Mouse (Mus musculus): Measurements from ENCODE around the gene Gsg1l2.

Gsg1l2 gene

GRCm38 (mm10) chr11:67774379-67774778 is at the start of gene Gsg1l2:
Gene Gsg1l2, plus strand, starts transcription at chr11:67774608.
- DNase-seq (ENCODE audit: extremely low read depth, insufficient read length, low spot score), result no peak

- no peak for DNase-seq (ENCODE audit: extremely low read depth, insufficient read length, low spot score)
Observed at GRCm38 (mm10) chr11:67727095-67727494, 47.3 kb upstream of the Gsg1l2 start.

DNA sequence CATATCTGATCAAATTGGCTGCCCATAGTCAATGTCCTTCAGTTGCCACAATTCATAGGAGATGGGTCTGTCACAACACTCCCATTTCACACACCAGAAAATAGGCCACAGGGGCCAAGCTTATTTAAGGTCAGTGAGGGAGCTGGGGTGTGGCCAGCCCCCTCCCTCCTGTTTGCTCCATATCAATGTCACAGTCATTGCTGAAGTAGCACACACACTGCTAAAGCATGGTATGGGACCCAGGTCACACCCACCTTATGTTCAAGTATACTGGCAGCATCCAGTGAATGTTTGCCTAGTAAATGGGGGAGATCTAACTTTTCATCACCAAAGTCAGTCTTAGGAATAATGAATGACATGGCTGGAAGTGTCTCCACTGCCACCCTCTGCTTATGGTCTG is 45.7 kb upstream of the Gsg1l2 start:
- no peak for DNase-seq (ENCODE audit: extremely low read depth, insufficient read length, low spot score)

DNA sequence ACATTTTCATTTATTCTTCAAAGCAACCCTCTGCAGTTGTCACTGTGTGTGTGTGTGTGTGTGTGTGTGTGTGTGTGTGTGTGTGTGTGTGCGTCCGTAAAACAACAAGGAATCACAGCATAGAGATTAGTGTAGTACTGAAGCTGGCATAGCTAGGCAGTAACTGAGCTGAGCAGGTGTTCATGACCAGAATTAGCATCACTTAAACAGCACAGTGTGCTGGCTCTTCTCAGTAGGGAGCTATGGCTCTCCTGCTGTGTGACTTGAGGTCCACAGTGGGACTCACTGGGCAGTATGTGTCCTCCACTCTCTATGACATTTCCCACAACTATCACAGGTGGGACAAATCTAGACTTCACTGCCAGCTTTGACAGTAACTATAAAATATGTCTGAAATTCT is 43.4 kb upstream of the Gsg1l2 start:
- DNase-seq (ENCODE audit: extremely low read depth, insufficient read length, low spot score), result no peak

DNA sequence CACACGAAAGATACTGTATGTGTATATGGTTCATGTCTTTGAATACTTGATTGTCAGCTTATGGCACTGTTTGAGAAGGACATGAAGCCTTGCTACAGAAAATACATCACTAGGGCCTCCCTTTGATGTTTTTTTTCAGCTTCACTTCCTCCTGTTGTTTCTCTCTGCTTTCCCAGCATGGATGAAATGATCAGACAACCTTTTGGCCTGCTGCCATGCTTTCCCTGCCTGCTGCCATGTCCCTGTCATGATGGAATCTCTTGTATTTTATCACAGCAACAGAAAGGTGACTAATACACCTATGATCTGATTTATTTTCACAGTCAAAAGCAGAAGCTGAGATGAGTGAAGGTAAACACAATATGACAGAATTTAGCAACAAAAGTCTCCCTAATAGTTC is 40.7 kb upstream of the Gsg1l2 start:
- no peak for DNase-seq (ENCODE audit: extremely low read depth, insufficient read length, low spot score)

GRCm38 (mm10) chr11:67734597-67734996 is 39.8 kb upstream of the Gsg1l2 start:
- DNase-seq (ENCODE audit: extremely low read depth, insufficient read length, low spot score), result no peak

DNA sequence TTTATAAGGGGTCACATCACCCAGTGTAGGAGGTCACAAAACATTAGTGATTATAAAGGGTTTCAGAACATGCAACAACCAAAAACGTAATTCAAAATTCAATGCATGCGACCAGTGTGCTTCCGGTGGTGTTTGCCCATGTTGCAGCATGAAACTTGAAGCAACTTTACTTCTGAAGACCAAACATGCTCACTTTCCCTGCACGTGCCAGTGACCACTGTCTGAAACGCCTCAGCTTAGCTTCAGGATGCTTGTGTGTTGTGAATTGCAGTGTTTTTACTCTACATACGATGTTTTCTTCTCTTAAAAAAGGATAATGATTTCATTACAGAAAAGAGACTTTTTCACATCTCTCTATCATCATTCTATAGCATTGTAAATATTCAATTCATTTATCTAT is 36.1 kb upstream of the Gsg1l2 start:
- no peak for DNase-seq (ENCODE audit: extremely low read depth, insufficient read length, low spot score)

- DNase-seq (ENCODE audit: extremely low read depth, insufficient read length, low spot score), result no peak
Observed at GRCm38 (mm10) chr11:67738846-67739490, 35.4 kb upstream of the Gsg1l2 start.

DNA sequence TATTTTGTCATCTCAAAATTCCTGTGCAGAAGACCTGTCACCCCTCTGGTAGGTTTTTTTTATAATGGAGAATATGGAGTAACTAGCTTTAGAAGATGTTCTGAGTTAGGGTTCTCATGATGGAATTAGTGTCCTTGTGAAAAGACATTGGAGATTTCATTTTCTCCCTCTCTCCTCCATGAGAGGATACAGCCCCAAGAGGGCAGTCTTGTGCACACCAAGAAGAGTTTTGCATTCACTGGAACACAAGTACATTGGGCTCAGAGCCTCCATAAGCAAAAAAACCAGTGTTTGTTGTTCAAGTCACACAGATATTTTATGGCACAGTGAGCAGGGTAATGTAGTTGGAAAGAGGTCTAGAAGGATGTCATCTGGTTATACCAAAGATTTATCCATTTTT is 32.8 kb upstream of the Gsg1l2 start:
- DNase-seq (ENCODE audit: extremely low read depth, insufficient read length, low spot score), result no peak

GRCm38 (mm10) chr11:67756287-67756686 is 18.1 kb upstream of the Gsg1l2 start:
- DNase-seq (ENCODE audit: extremely low read depth, insufficient read length, low spot score), result no peak

DNA sequence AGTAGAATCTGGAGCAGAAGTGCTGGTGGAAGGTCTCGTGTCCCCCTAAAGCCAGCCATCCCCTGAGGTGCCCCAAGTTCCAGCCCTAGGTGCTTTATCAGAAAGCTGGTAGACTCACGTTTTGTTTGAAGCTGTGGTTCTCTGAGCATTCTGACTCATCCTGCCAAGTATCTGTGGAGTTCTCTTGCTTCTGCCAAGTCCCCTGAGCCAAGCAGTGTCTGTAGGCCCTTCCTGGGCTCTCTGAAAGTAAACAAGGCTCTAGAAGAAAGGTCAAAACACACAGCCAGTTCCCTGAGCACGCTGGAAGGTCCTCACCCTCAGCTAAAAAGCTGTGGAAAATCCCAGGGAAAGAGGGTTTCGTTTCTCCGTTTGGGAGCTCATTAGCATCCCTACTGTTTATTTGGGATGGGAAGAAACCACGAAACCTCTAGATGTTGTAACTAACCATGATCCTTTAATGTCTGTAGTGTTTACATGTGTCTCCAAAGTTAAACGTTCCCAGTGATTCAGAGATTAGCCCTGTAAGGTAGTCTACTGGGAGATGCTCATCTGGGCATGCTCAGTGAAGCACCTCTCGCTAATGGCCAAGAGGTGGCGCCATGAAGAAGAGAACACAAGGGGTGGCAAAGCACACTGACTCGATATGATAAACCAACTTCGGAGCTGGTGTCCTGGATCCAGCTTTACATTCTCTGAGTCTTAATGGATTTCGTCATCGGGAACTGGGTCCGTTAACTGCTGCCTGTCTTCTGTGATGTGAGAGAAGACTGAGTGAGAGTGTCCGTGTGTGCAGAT is 16.8 kb upstream of the Gsg1l2 start:
- no peak for DNase-seq (ENCODE audit: extremely low read depth, insufficient read length, low spot score)

DNA sequence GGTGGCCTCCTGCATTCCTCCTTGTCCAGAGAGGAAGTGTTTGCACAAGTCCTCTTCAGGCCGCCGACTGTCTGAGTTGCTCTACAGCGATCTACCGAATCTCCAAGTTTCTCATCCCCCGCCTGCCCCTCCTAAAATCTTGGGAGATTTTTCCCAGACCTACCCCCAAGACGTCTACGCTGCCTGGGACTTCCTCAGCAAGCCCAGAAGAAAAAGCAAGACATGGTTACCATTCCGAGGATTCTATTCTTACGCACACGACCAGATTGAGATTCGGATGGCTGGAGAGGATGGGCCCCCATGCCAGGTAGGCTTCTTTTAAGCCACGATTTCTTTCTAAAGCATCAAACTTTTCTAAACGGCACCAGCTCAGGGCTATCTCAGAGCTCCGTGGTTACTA is 3.4 kb upstream of the Gsg1l2 start, which contains the start of gene Glp2r:
TSS of gene Glp2r (minus strand) at position 101 of the 400 bp plus-strand sequence.
- no peak for DNase-seq (ENCODE audit: extremely low read depth, insufficient read length, low spot score)

DNA sequence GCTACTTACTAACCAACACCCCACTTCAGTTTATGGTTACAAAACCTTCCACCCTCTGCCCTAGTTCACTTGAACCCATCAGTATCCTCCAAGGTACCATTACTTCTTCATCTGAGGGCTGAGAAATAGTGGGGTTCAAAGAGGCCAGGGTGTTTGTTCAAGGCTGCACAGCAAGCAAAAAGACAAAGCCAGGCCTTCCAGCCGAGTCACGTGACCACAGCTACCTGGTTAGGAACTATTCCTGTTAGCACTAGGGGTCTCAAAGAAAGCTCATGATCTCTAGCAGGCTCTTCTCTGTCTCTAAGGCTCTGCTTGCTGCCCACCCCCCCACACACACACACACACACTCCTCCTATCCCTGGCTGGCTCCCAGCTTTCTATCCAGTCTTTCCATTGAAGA is 2.7 kb upstream of the Gsg1l2 start:
- no peak for DNase-seq (ENCODE audit: extremely low read depth, insufficient read length, low spot score)

- DNase-seq (ENCODE audit: extremely low read depth, insufficient read length, low spot score), result no peak
Observed at GRCm38 (mm10) chr11:67772577-67772976, 1.8 kb upstream of the Gsg1l2 start.

DNA sequence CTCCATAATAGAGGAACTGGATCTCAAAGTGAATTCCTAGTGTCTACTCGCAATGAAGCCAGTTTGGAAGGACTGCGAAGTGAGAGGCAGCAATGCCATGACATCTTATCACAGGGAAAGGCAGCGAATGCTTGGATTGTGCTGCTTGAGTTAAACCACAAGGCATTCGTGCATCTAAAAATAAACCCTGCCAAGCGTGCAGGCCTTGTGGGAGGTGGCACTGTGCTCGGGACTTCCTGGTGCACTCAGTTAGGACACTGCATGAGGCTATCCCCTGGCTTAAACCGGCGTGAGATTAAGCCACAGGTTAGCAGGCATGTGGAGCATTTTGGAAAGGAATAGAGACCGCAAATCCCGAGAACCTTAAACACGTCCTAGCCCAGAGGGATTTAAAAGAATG is 15.8 kb downstream of the Gsg1l2 start:
- no peak for DNase-seq (ENCODE audit: extremely low read depth, insufficient read length, low spot score)

DNA sequence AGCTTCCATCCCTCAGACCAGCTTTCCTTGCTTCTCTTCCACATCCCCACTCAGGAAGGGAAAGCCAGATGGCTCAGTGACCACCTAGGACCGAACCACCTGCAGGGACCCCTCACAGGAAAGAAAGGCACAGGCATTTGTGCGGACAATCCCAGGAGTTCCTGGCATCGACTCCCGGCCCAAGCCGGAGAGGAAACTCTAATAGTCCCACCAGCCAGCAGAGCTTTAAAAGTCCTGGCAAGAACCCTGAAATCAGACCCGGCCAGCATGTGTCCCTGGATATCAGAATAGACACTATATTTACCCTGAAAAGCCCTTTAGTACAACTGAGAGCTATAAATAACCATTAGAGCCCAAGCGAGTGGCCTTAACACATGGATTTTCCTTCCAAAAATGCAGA is 23.5 kb downstream of the Gsg1l2 start, which contains the start of gene Dhrs7c:
TSS of gene Dhrs7c (plus strand) at position 257 of the 400 bp plus-strand sequence.
- no peak for DNase-seq (ENCODE audit: extremely low read depth, insufficient read length, low spot score)

- DNase-seq (ENCODE audit: extremely low read depth, insufficient read length, low spot score), result no peak
Observed at GRCm38 (mm10) chr11:67800130-67800723, 25.8 kb downstream of the Gsg1l2 start.

- no peak for DNase-seq (ENCODE audit: extremely low read depth, insufficient read length, low spot score)
Observed at GRCm38 (mm10) chr11:67801169-67801568, 26.8 kb downstream of the Gsg1l2 start.

GRCm38 (mm10) chr11:67805538-67805937 is 31.1 kb downstream of the Gsg1l2 start:
- DNase-seq (ENCODE audit: extremely low read depth, insufficient read length, low spot score), result no peak

GRCm38 (mm10) chr11:67806832-67807597 is 32.6 kb downstream of the Gsg1l2 start:
- no peak for DNase-seq (ENCODE audit: extremely low read depth, insufficient read length, low spot score)

DNA sequence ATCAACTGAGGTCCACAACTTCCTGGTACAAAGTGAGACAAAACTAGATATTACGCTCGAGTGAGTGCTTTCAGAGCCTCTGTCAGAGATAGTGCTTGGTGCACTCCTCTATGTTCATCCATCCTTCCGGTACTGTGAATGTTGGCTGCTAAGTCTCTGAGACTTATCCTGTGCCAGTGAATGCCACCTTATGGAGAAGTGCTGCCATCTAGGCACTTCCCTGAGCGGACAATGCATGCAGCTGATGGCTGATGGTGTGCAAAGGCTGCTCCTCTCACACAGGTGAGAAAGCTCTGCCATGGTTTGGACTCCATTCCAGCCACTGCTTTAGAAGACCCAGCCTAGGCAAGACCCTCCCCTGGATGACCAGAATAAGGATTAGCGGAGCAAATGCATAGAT is 33.6 kb downstream of the Gsg1l2 start:
- DNase-seq (ENCODE audit: extremely low read depth, insufficient read length, low spot score), result no peak
